Mouse (Mus musculus) thymus, postnatal 36 days (tissue): ENCODE measurements around the gene Ubtd2.

Experiments
- DNase-seq, 2 experiments: peaks; one replicate each; pipeline ENCODE4 v3.0.0; 2022; ENCODE audit warnings: mixed read lengths in 2 of 2

The Ubtd2 gene

GRCm38 (mm10) chr11:32547391-32547947 lies 92.3 kb downstream of the Ubtd2 start:
- DNase-seq: no peak

GRCm38 (mm10) chr11:32548240-32548639 lies 93.1 kb downstream of the Ubtd2 start:
- DNase-seq: no peak

GRCm38 (mm10) chr11:32549236-32549635 lies 94.1 kb downstream of the Ubtd2 start:
- no peak for DNase-seq

GRCm38 (mm10) chr11:32550102-32550501 lies 94.9 kb downstream of the Ubtd2 start:
- DNase-seq: no peak

- DNase-seq: no peak
Measured at GRCm38 (mm10) chr11:32551056-32551455, 95.9 kb downstream of the Ubtd2 start.

- DNase-seq: no peak
Measured at GRCm38 (mm10) chr11:32551579-32552297, 96.6 kb downstream of the Ubtd2 start.

GRCm38 (mm10) chr11:32552401-32553090 lies 97.4 kb downstream of the Ubtd2 start:
- no peak for DNase-seq

GRCm38 (mm10) chr11:32553311-32554140 lies 98.4 kb downstream of the Ubtd2 start:
- peak; percentile 43 to 67 for DNase-seq

GRCm38 (mm10) chr11:32554141-32555091 lies 99.2 kb downstream of the Ubtd2 start:
- DNase-seq: no peak

GRCm38 (mm10) chr11:32555103-32555689 lies 100.0 kb downstream of the Ubtd2 start:
- DNase-seq: peak in 1 of 2 experiments; percentile 39

- DNase-seq: no peak
Measured at GRCm38 (mm10) chr11:32556333-32556990, 101.3 kb downstream of the Ubtd2 start.

- DNase-seq: no peak
Measured at GRCm38 (mm10) chr11:32558026-32558425, 102.9 kb downstream of the Ubtd2 start.

- peak; percentile 56 to 75 for DNase-seq
Measured at GRCm38 (mm10) chr11:32558677-32559076, 103.5 kb downstream of the Ubtd2 start.

GRCm38 (mm10) chr11:32560015-32560770 lies 105.0 kb downstream of the Ubtd2 start:
- DNase-seq: no peak

- DNase-seq: no peak
Measured at GRCm38 (mm10) chr11:32561465-32562355, 106.5 kb downstream of the Ubtd2 start.

GRCm38 (mm10) chr11:32562706-32563105 lies 107.5 kb downstream of the Ubtd2 start:
- DNase-seq: no peak

GRCm38 (mm10) chr11:32563660-32564059 lies 108.5 kb downstream of the Ubtd2 start:
- no peak for DNase-seq

- no peak for DNase-seq
Measured at GRCm38 (mm10) chr11:32564629-32565028, 109.5 kb downstream of the Ubtd2 start.

- DNase-seq: no peak
Measured at GRCm38 (mm10) chr11:32565088-32565487, 109.9 kb downstream of the Ubtd2 start.
